Mouse (Mus musculus): Measurements from ENCODE around the gene Rbfox1.

Rbfox1 gene

DNA sequence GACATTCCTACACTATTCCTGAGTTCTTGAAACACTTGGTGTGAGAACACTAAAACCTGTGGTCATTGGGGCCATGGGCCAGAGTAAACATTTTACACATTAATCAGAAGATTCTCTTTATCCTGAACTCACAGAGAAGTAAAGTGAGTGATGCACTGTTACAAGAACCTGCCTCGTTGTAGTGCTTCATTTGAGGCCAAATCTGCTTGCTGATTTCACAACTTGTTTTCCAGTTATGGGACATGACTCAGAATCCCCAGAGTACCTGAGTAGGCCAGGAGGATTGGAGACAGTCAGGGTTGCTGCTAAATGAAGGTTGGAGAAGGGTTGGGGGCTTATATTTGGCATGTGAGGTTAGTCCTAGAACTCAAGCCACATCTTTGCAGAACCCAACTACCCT is 936.6 kb downstream of the Rbfox1 start:
- in situ Hi-C loops (cut with MseI, MboI): no loop called here

DNA sequence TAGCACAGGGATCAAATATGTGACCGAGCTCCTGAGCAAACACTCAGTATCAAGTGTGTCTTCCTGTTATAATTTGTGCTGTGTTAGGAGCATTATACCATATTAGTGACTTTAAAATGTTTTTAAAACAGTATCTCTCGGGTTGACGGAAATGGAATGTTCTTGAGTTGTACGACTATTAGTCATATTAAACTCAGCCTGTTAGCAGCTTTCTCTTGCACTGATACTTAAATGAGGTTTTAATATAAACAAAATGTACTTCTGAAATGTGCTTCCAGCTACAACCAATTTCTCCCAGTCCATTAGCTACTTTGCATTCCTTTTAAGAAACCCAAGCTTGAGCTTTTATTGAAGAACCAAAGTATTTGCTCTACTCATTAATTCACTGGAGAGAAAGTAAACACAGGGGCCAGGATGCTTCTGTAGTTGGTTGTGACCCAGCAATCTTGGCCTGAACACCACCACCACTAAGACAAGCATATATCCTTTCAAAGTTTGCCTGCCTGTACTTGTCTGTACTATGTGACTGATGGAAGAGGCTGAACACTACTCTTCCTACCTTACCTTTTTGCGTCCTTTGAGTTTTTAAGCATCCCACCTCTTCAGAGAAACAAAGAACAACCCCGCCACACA is 944.9 kb downstream of the Rbfox1 start:
- in situ Hi-C loops (cut with MseI, MboI): no loop called here

DNA sequence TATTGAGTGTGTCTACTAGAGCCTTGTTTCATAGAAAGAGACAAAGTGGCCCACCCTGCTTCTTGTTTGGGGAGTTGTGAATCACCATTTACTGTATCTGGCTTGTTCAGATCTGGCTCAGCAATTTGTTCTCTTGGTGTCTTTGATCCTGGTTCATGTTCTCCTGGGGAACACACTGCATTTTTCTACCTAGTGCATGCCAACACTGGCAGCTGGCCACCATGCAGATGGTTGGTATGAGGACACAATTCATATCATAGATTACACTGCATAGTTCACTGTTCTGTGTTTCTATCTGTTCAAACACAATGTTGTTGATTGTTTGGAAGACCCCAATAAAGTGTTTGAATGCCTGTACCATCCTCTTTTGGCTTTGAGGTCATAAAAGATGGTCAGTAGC is 948.3 kb downstream of the Rbfox1 start:
- in situ Hi-C loops (cut with MseI, MboI): no loop called here

DNA sequence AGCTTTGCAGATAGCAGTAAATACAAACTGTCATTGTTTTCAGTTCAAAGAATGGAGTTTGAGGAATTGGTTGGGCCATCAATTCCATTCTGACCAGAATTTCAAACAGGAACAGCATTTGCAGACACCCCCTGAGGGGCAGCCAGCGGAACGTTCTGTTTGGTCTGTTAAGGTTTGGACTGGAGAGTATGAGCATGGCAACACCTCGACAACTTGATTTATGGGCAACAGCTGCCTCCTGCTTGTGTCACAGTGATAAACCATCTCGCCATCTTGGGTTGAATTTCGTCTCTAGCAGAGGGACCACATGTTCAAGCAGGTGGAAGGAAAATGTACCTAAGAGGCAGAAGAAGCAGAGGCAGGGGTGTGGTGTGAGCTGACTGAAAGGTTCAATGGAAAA is 949.9 kb downstream of the Rbfox1 start:
- in situ Hi-C loops (cut with MseI, MboI): no loop called here

DNA sequence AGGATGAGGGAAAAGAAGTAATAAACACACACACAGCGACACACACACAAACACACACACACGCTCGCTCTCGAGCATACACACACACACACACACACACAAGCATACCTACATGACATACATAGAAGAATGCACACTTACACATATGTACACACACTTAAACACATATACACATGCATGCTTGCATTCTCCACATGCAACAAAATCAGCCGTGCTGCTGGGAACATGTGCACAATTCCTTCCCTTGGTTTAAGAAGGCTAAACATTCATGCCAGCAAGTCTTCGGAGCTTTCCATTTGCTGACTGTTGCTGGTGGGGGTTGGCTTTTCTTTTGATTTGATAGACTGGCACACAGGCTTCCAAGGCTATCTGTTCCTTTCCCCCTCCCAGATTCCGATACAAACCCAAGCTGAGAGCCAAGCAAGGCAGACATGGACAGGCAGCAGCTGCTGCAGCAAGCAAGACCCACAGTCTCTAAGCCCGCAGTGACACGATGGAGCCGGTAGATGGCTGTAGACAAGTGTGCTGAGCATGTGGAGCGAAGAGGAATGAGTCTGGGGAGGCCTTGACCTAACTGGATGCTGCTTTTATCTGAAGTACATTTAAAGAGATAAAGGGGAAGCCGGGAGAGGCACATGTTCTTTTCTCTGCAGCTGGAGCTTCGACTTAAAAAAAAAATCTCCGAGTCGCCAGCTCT is 954.3 kb downstream of the Rbfox1 start:
- in situ Hi-C loops (cut with MseI, MboI): no loop called here

DNA sequence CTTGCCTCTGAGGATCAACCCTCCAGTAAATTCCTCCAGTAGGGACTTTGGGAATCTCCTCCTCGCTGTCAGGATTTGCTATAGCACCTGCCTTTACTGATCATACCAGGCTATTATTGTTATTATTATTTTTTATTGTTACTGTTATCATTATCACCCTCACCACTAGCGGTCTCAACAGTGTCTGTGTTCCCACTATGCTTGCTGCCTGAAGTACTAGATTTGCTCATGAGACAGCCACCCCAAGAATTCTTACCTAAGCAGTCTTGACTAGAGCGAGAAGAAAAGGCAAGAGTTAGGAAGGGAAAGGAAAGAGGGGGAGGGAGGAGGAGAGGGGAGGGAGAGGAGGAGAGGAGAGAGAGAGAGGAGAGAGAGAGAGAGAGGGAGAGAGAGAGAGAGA is 954.9 kb downstream of the Rbfox1 start:
- in situ Hi-C loops (cut with MseI, MboI): no loop called here

DNA sequence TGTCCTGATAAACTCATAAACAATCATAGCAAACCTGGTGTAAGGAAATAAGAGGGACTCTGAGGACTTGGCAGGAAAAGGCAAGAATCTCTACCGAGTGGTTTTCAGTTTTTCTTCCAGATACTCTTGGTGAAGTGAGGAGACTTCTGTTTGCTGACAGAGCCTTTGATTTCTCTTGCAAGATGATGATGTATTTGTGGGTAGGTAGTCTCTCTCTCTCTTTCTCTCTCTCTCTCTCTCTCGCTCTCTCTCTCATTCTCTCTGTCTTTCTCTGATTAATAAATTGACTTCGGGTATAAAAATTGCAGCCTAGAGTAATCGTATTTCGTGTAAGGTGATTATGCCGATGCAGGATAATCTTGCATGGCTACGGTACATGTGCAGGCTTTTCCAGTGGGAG is 955.3 kb downstream of the Rbfox1 start:
- in situ Hi-C loops (cut with MseI, MboI): no loop called here

DNA sequence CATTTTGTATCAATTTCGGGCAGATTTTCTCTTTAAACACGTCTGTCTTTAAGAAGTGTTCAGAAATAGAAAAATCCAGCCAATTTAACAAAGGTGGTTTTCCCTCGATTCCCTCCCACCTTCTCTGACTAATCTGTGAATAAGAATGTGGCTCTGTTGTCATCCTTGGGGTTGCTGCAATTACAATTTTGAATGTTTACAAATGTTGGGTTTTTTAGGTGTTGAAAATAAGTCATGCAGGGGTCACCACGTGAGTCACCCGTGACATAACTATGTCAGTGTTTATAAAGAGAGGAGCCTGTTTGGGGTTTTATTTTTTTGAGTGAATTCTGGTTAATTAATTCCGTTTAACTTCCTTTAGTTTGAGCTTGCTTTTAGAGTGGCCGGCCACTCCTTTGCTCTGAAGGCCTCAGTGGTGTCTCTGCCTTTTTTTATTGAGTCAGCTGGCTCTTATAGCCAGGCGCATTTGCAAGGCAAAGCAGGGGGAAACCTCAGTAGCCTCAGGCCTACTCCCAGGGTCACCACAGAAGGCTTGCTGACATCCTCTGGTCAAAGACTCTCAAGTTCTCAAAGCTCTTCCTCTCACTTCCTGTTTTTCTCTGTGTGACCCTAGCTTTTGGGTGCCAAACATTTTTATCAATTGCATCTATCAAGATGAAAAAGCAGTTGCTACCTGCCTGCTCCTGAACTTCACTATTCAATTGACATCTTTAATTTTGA is 957.1 kb downstream of the Rbfox1 start:
- in situ Hi-C loops (cut with MseI, MboI): no loop called here

DNA sequence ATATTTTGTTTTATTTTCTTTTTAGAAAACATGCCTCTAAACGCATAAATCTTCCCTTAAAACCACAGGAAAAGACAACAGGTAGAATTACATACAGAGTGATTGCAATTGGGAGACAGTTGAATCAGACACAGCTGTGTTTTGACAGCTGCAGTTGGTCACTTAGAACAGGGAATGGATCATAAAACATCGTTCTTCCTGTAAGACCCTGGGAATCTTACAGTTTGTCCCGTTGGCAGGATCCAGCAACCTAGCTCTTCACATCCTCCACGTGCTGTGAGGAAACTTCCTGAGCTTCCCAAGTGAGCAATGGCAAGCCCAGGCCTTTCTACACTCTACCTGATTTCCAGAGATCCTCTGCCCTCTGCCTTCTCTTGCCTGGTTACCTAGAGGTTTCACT is 959.5 kb downstream of the Rbfox1 start:
- in situ Hi-C loops (cut with MseI, MboI): no loop called here

DNA sequence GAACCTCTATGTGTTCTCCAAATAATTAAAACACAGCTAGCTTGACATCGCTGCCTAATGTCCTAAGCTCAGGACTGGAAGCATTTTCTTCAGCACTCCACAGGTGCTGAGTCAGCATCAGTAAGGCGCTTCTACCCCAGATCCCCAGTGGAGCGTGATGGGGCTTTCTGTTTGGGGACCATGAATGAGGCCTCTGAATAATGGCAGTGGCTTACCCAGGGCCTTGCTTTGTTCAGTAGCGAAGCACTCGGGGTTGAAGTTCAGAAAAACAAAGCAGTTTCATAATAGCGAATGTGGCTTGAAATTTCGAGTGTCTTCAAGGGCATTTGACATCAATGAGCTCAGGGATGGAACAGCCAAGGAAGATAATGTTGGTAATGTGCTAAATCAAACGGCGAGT is 966.2 kb downstream of the Rbfox1 start:
- in situ Hi-C loops (cut with MseI, MboI): no loop called here

DNA sequence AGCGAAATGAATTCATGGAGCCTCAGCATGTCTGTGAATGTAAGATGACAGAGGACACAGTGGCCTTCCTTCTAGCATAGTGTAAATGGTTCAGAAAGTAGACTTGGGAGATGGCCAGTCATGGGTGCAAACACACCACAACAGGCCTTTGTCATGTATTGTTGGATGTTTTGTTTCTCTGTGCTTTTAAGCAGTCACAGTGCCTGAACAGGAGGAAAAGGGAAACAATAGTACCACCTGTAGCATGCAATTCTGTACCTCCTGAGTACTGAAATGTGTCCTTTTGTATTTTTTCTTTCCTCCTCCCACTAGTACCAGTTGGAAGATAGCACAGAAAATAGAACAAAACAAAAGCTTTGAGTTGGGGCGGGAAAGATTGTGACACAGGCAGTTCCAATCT is 968.6 kb downstream of the Rbfox1 start:
- in situ Hi-C loops (cut with MseI, MboI): no loop called here

DNA sequence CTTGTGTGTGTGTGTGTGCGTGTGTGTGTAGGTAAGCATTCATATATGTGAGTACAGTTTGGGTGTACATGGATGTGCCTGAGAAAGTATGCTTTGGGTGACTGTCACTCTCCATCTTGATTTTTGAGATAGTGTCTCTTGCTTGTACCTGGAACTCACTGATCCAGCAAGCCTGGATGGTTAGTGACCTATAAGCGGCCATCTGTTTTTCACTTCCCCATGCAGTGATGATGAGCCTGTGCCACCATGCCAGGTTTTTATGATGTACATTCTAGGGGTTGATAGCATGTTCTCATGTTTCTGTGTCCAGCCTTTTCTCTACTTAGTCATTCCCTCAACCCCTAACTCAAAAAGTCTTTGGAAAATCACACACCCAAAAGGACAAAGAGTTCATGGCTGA is 976.5 kb downstream of the Rbfox1 start:
- in situ Hi-C loops (cut with MseI, MboI): no loop called here

DNA sequence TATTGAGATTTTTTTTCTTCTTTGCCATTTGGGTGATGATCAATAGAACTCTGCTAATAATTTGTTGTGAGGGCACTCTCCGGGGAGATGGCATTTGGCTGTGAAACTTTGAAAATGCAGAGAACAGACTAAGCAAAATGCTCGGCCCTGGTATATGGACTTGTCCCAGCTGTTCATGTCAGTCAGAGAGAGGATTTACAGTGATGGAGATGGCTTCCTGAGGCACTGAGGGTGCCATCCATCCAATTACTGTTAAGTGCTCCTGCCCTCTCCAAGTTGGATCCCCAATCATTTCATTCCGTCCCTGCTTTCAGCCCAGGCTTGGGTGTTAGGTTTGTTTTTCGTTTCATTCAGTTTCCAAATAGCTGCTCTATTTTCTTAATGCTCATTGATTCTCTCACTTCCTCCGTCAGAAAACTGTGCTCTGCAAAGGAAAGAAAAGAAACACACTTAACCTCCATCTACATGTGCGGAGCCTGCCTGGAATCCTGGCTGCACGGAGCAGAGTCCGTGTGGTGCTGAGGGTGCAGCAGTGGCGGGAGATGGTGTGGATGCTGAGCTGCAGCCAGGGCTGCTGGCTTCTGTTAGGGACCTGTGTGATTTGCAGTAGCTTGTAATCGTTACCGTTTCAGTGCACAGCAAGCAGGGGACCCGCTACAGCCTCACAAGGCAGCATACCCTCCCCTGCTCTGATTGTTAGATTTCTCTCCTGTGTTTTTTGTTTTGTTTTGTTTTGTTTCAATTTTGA is 997.7 kb downstream of the Rbfox1 start:
- in situ Hi-C loops (cut with MseI, MboI): no loop called here

DNA sequence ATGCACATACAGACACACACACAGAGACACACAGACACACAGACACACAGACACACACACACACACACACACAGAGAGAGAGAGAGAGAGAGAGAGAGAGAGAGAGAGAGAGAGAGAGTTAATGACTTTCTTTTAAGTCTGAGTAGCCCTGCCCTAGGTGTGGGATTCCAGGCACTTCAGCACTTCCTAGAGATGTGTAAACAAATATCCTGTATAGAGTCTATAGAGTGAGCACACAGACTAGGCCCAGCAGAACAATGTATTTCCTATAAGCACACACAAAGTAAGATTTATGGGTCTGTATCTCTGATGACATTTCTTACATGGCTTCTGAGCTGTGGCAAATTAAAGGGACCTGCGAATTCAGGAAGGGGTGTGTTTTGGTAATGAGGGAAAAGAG is 998.6 kb downstream of the Rbfox1 start:
- in situ Hi-C loops (cut with MseI, MboI): no loop called here

DNA sequence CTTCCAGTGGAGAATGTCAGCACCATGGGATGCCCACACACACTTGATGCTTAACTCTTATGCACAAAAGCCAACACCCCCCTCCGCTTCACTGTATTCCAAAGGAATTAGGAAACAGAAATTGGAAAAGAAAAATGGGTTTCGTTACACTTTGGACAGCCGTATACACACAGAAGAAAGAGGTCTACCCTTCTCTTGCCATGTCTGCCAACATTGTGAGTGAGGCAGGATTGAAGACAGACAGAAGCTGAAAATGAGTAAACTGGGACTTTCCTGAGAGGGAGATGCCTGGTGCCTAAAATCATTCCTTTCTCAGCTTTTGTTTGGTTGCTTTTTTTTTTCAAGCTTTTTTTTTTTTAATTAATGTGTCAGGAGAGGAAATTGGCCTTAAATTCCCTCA is 1000.5 kb downstream of the Rbfox1 start:
- in situ Hi-C loops (cut with MseI, MboI): no loop called here

DNA sequence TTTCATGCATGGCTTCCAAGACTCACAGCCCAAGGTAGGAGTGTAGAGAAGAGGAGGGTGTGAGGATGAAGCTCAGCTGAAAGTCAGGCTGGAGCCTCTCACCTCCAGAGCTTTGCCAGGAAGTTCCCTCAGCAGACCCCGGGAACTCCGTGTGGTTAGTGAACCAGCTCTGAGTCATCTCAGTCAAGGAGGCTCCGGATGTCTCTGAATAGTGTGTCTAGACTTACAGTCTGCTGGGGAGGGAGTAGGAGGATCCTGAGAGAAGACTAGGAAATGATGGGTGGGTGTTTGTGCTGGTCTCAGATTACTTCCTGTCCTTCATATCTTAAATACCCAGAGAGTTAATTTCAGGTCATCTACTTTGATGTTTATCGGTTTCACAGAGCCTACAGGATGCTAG is 1004.1 kb downstream of the Rbfox1 start:
- in situ Hi-C loops (cut with MseI, MboI): no loop called here

DNA sequence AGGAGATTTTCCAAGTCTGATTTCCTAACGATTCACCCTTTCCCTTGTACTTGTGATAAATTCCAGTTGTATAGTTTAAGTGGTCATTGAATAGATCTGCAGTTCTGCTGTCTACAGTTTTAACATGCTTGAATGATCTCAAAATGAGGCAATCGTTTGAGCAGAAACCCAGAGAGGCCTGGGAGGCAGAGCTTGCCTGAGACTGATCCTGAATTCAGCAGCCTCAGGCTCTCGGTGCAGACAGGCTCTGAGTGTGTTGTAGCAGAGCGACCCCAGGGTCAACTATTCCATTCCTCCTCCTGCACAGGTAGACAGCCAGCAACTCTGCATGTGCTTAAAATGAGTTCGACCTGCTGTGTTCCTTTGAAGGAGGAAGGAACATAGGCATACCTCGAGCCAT is 1012.6 kb downstream of the Rbfox1 start:
- in situ Hi-C loops (cut with MseI, MboI): no loop called here

DNA sequence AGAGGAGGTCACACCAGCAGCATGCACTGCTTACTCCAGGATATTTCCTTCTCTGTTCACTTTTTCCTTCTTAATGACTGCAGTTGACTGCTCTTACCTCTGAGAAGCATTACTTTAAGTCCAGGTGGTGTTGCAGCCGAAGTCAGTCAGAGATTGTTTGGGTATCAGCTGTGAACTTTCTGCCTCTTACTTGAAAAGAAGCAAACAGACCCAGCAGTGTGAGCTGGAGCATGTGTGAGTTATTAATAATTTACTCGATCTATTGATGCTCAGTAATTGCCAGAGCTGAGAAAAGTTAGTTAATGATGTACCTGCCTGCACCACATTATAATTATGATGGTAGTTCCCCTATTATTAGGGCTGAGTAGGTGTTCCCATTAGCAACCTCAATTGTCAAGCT is 1014.9 kb downstream of the Rbfox1 start:
- in situ Hi-C loops (cut with MseI, MboI): no loop called here

DNA sequence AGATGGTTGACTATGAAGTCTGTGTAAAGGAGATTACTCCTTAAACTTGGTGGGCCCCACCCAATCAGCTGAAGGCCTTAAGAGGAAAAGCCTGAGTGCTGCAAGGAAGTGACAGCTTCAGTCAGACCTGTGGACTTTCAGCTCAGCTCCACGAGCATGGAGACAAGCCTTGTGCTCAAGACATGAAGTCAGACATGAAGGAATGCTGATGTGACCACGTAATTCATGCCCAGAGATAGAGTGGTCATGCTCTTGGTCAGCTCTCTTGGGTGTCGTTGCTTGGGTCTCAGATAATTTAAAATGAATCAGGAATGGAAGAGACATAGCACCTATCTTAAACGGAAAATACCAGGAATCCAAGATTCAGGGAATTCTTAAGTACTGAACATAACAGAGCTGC is 1019.8 kb downstream of the Rbfox1 start:
- in situ Hi-C loops (cut with MseI, MboI): no loop called here

DNA sequence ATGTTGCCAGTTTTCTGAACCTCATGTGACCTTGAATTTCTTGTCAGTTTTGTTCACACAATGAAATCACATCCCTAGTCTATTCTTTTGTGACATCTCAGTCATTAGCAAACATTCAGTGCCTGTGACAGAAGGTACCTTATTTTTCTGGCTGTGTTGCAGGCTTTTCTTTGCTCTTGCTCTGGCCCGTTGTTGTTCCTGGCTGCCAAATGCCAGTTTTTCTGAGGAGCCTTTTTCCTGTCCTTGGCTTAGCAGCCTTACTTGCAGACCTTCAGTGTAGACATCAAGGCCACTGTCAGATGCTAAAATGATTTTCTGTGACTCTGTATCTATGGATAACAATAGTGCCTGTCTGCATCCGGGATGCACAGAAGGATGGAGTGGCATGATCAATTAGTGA is 1020.8 kb downstream of the Rbfox1 start:
- in situ Hi-C loops (cut with MseI, MboI): no loop called here

DNA sequence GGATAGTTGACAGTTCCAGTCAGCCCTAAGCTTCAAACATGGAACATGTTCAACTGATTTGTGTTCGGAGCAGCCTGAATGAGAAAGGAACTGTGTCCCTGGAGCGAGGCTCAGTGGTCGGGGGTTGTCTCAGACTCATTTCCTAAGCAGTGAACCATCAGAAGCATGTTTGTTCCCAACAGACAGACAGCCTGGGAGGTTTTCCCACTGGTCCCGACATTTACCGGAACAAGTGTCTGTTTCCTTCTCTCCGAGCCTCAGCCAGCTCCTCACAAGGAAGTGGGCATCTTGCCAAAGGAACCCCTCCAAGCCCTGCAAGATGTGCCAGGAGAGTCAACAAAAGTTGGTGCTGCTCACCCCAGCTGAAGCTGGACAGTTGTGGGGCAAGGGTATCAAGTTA is 1022.4 kb downstream of the Rbfox1 start:
- in situ Hi-C loops (cut with MseI, MboI): no loop called here

DNA sequence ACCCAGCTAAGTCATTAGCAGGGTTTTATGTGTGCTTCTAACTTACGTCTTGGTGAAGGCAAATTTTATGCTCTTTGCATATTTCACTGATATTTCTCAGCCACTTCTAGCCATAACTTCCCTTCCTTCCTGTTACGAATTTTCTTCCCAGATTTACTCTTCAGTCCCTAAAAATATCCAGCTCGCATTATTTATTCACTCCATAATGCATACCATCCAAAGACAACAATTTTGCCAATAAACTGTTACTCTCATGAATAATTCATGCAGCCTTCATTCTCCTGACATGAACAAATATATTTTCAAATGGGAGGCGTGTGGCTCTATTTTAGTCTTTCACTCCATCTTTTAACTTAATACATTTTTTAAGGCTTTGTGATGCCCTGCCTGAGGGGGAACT is 1029.4 kb downstream of the Rbfox1 start:
- in situ Hi-C loops (cut with MseI, MboI): no loop called here

DNA sequence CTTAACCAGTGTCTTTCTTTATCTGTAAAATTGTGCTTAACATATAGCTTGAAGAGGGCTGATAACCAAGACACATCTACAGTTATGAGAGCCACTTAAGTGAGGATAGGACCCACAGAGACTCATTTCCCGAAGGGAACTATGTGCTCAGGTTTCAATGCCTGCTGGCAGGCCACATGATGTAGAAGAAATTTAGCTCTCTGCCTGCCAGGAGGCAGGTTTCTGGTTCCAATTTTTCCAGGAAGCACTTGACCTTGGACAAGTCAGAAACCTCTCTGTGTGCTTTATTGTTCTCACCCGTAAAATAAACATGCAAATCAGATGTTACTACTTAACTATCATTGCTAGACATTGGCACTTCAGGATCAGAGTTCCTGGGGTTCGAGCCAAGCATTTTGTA is 1033.5 kb downstream of the Rbfox1 start:
- in situ Hi-C loops (cut with MseI, MboI): no loop called here

Data from mouse trophoblast stem cell (cell line).